Mouse (Mus musculus) small intestine, adult 2 months (tissue): ENCODE measurements around the gene Bcl2l13.

Experiments
- CTCF ChIP-seq: fragments of 200-500 bp; IDR thresholded peaks from 2 replicates; pipeline ENCODE4 v1.5.1; 2012; ENCODE audit warnings: low read depth, mild to moderate bottlenecking, control low read depth, inconsistent platforms, low read length, moderate library complexity, mixed read lengths; ENCODE audit not compliant: insufficient replicate concordance, insufficient read length; ENCODE audit errors: extremely low read depth
- POLR2A ChIP-seq: fragments of 200-500 bp; IDR thresholded peaks from 2 replicates; pipeline ENCODE4 v1.6.1; 2012; ENCODE audit warnings: low read depth, mild to moderate bottlenecking, control low read depth, inconsistent platforms, low read length, moderate library complexity

DNA sequence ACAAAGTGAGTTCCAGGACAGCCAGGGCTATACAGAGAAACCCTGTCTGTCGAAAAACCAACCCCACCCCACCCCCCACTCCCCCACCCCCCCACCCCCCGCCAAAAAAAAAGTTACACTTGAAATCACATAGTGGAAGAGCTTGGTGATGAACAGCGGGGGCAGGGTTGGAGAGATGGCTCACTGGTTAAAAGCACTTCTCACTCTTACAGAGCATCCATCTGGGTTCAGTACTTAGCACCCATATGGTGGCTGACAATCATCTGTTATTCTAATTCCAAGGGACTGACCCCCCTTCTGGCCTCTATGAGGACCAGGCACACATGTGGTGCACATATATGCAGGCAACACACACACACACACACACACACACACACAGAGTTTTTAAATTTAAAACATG lies 82.0 kb downstream of the Bcl2l13 start:
- TF ChIP-seq POLR2A (no peak), CTCF (no peak)
